Mouse (Mus musculus) retina, postnatal 1 day (tissue): ENCODE results near the gene Phgdh.

Source experiments
- DNase-seq: peaks from one replicate; pipeline ENCODE4 v3.0.0-alpha.2; 2012

Gene Phgdh

GRCm38 (mm10) chr3:98339706-98340109, at the start of gene Phgdh:
Phgdh (minus strand) TSS chr3:98339990.
- DNase-seq: peak; percentile 87

- DNase-seq: peak; percentile 56
These were observed 49.5 kb upstream of the Phgdh start for GRCm38 (mm10) chr3:98389305-98389704.

GRCm38 (mm10) chr3:98387756-98388155, 48.0 kb upstream of the Phgdh start:
- no peak for DNase-seq

GRCm38 (mm10) chr3:98387086-98387485, 47.3 kb upstream of the Phgdh start:
- no peak for DNase-seq

- peak; percentile 5 for DNase-seq
These were observed 43.4 kb upstream of the Phgdh start for GRCm38 (mm10) chr3:98383024-98383790.

GRCm38 (mm10) chr3:98382246-98382939, 42.6 kb upstream of the Phgdh start, which contains the start of gene Zfp697:
Zfp697 (plus strand) TSS chr3:98382461.
- DNase-seq: peak; percentile 86

GRCm38 (mm10) chr3:98381677-98382245, 42.0 kb upstream of the Phgdh start:
- DNase-seq: peak; percentile 36

GRCm38 (mm10) chr3:98379236-98379635, 39.4 kb upstream of the Phgdh start:
- DNase-seq: no peak

GRCm38 (mm10) chr3:98378267-98378666, 38.5 kb upstream of the Phgdh start:
- no peak for DNase-seq

GRCm38 (mm10) chr3:98374980-98375379, 35.2 kb upstream of the Phgdh start:
- no peak for DNase-seq

GRCm38 (mm10) chr3:98374062-98374719, 34.4 kb upstream of the Phgdh start:
- no peak for DNase-seq

- no peak for DNase-seq
These were observed 29.0 kb upstream of the Phgdh start for GRCm38 (mm10) chr3:98368776-98369175.

GRCm38 (mm10) chr3:98368283-98368682, 28.5 kb upstream of the Phgdh start:
- DNase-seq: no peak

- DNase-seq: no peak
These were observed 27.0 kb upstream of the Phgdh start for GRCm38 (mm10) chr3:98366823-98367222.

GRCm38 (mm10) chr3:98366086-98366485, 26.3 kb upstream of the Phgdh start:
- no peak for DNase-seq

GRCm38 (mm10) chr3:98362753-98363152, 23.0 kb upstream of the Phgdh start:
- DNase-seq: peak; percentile 39

- no peak for DNase-seq
These were observed 17.0 kb upstream of the Phgdh start for GRCm38 (mm10) chr3:98356632-98357370.

- no peak for DNase-seq
These were observed 16.2 kb upstream of the Phgdh start for GRCm38 (mm10) chr3:98356026-98356365.

GRCm38 (mm10) chr3:98355344-98356025, 15.7 kb upstream of the Phgdh start:
- DNase-seq: peak; percentile 94

GRCm38 (mm10) chr3:98353892-98354291, 14.1 kb upstream of the Phgdh start:
- peak; percentile 77 for DNase-seq

- DNase-seq: peak; percentile 70
These were observed 8.9 kb upstream of the Phgdh start for GRCm38 (mm10) chr3:98348705-98349104.

GRCm38 (mm10) chr3:98348106-98348505, 8.3 kb upstream of the Phgdh start:
- DNase-seq: no peak
